Mouse (Mus musculus) limb, embryonic 12.5 days (tissue): Measurements from ENCODE around the gene Gm47189. TPM values are rescaled to one million over a fixed set of nuclear protein-coding genes. Genes with fewer than 3 reads are reported as not detected.
"Not testable (repeated sequence)": the region's sequence is repeated elsewhere in the genome, so short reads cannot be mapped to it uniquely, and the experiment has no call there.

ENCODE experiments used
- ATAC-seq: fragments of 200-750 bp; cut with Nextera tagmentation; 2 replicates; pipeline ENCODE4 v1.8.0; 2017; ENCODE audit warnings: low read depth, moderate TSS enrichment; ENCODE audit not compliant: insufficient number of reproducible peaks, insufficient read depth, low FRiP score, low TSS enrichment
- H3K27ac ChIP-seq: fragments of 300-500 bp; sonication (generic); 2 replicates; pipeline ENCODE4 v1.5.1; 2016; ENCODE audit warnings: mild to moderate bottlenecking, moderate library complexity
- H3K27me3 ChIP-seq: fragments of 300-500 bp; sonication (generic); 2 replicates; pipeline ENCODE4 v1.6.1; 2016; ENCODE audit warnings: mild to moderate bottlenecking, moderate library complexity
- H3K36me3 ChIP-seq: fragments of 300-500 bp; sonication (generic); 2 replicates; pipeline ENCODE4 v1.6.1; 2016; ENCODE audit warnings: mild to moderate bottlenecking, moderate library complexity
- H3K4me1 ChIP-seq: fragments of 300-500 bp; sonication (generic); replicated peaks from 2 replicates; pipeline ENCODE4 v1.6.1; 2016
- H3K4me2 ChIP-seq: fragments of 300-500 bp; sonication (generic); 2 replicates; pipeline ENCODE4 v1.6.1; 2016; ENCODE audit warnings: mild to moderate bottlenecking, moderate library complexity
- H3K4me3 ChIP-seq: fragments of 300-500 bp; sonication (generic); replicated peaks from 2 replicates; pipeline ENCODE4 v1.5.1; 2016; ENCODE audit warnings: mild to moderate bottlenecking
- H3K9ac ChIP-seq: fragments of 300-500 bp; sonication (generic); replicated peaks from 2 replicates; pipeline ENCODE4 v1.6.1; 2016; ENCODE audit warnings: mild to moderate bottlenecking, moderate library complexity
- H3K9me3 ChIP-seq: fragments of 300-500 bp; sonication (generic); 2 replicates; pipeline ENCODE4 v1.6.1; 2016; ENCODE audit warnings: mild to moderate bottlenecking, moderate library complexity
- WGBS: fragments of 180-500 bp; shearing (Covaris S2); methylation state at CpG from one replicate; pipeline ENCODE4 v1.1.7; 2016; 5-methylcytosine and 5-hydroxymethylcytosine counted together
- polyA plus RNA-seq: library from polyadenylated mRNA; unstranded; fragments of >200 nt; fragmentation: Nextera tagmentation; extraction: Ambion mirVana; gene quantifications from 2 replicates; pipeline ENCODE4 v1.2.1, GENCODE M21; 2016

Gm47189 gene
- not detected in 2 replicates for polyA plus RNA-seq

DNA sequence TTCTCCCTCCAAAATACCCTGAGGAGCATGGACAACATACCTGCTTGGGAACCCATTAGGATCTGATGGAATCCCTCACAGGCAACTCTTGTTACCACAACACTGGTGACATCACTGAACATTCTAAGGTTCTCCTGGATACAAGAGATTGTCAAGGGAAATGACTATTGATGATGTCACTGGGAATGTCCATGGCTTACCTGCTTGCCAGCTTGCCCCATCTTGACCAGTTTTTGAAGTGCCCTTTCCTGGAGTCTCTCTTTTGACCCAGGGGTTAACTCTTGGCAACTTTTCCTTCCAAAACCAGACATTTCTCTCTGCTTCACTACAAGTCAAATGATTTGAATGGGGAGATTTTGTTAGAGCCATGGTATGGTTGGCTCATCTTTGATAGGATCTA, at the start of gene Gm47189:
Gm47189 (minus strand) TSS at position 101 of the 400 bp plus-strand sequence.
- H3K27ac ChIP-seq, H3K4me2 ChIP-seq, ATAC-seq, H3K36me3 ChIP-seq, H3K4me3 ChIP-seq, H3K4me1 ChIP-seq, H3K9ac ChIP-seq, H3K27me3 ChIP-seq, H3K9me3 ChIP-seq: not testable (repeated sequence)

DNA sequence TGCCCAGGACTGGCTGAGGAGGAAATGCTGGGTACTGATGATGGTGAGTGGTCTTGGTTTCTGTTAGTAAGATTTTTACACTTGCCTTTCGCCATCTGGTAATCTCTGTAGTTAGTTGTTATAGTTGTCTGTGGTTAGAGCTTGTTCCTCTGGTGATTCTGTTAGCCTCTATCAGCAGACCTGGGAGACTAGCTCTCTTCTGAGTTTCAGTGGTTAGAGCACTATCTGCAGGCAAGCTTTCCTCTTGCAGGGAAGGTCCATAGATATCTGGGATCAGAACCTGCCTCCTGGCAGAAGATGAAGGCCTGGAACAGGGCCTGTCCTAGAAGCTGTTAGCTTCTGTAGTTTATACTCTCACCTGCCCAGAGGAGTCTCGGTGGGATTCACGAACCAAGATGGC, 16.3 kb downstream of the Gm47189 start:
- WGBS = 85% methylated on average over 3 of the region's 3 CpGs
- H3K9me3 ChIP-seq, H3K9ac ChIP-seq, H3K4me2 ChIP-seq, H3K36me3 ChIP-seq, H3K4me3 ChIP-seq, ATAC-seq, H3K4me1 ChIP-seq, H3K27me3 ChIP-seq, H3K27ac ChIP-seq: not testable (repeated sequence)

DNA sequence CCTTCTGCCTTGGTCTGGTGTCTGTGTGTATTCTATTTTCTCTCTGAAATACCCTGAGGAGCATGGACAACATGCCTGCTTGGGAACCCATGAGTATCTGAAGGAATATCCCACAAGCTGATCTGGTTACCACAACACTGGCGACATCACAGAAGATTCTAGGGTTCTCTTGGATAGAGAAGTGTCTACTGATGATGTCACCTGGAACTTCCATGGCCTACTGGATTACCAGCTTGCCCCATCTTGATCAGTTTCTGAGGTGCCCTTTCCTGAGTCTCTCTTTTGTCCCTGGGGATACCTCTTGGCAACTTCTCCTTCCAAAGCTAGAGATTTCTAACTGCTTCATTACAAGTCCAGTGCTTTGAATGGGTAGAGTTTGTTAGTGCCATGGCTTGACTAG, 21.7 kb downstream of the Gm47189 start, which contains the start of gene Gm7929:
Gm7929 (minus strand) TSS at position 101 of the 400 bp plus-strand sequence.
- H3K27ac ChIP-seq, H3K9ac ChIP-seq: not testable (repeated sequence)
- WGBS = 94% methylated on average over 1 of the region's 1 CpGs

DNA sequence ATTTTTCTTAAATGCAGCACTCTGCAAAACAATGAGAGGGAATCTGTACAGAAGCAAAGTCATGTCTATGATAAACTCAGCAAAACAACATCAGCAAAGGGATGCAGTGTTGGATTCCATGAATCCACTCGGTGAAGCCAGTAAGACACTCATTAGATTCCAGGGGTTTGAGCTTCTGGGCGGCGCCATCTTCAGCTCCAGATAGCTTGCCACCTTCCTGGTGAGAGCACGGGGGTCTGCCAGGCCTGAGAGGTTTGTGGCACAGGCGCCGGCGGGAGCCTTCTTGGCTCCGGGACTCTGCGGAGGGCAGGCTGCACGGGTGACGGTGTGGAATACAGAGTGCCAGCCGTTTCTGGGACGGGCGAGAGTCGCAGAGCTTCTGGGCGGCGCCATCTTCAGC, 48.8 kb downstream of the Gm47189 start:
- H3K4me1 ChIP-seq, H3K27me3 ChIP-seq, H3K27ac ChIP-seq, H3K36me3 ChIP-seq, H3K4me3 ChIP-seq, H3K9me3 ChIP-seq, ATAC-seq, H3K4me2 ChIP-seq, H3K9ac ChIP-seq: not testable (repeated sequence)
- whole genome bisulfite sequencing = 74% methylated on average over 17 of the region's 17 CpGs

More for the DNA sequence above, 21.7 kb downstream of the Gm47189 start, which contains the start of gene Gm7929:
- not testable (repeated sequence) for H3K4me2 ChIP-seq, H3K4me1 ChIP-seq, H3K27me3 ChIP-seq, H3K36me3 ChIP-seq, H3K4me3 ChIP-seq, ATAC-seq, H3K9me3 ChIP-seq

DNA sequence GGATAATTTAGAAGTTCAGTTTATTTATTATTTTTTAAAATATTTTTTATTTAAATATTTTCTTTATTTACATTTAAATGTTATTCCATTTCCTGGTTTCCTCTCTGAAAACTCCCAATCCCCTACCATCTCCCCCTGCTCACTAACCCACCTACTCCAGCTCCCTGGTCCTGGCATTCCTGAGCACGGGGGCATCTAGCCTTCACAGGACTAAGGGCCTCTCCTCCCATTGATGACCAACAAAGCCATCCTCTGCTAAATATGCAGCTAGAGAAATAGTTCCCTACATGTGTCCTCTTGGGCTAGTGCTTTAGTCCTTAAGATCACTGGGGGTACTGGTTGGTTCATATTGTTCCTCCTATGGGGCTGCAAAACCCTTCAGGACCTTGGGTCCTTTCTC, 55.1 kb downstream of the Gm47189 start:
- not testable (repeated sequence) for H3K36me3 ChIP-seq, H3K4me1 ChIP-seq, H3K9me3 ChIP-seq, H3K27ac ChIP-seq, ATAC-seq, H3K4me3 ChIP-seq, H3K9ac ChIP-seq, H3K4me2 ChIP-seq, H3K27me3 ChIP-seq
- WGBS = 87% methylated on average over 1 of the region's 1 CpGs

Other genes with a start within 250 kb of the Gm47189 start
- not detected in 2 replicates for gene Gm7970, start 216.9 kb downstream of the Gm47189 start, polyA plus RNA-seq
- not detected in 2 replicates for gene 1700049E17Rik2, start 199.2 kb downstream of the Gm47189 start, polyA plus RNA-seq
- gene Gm3072, start 147.8 kb downstream of the Gm47189 start, polyA plus RNA-seq = not detected in 2 replicates
- not detected in 2 replicates for gene Gm3676, start 126.0 kb downstream of the Gm47189 start, polyA plus RNA-seq
- gene Gm8068, start 70.6 kb downstream of the Gm47189 start, polyA plus RNA-seq = not detected in 2 replicates
- not detected in 2 replicates for gene Gm7929, start 21.8 kb downstream of the Gm47189 start, polyA plus RNA-seq
- gene Gm7980, start 134.8 kb upstream of the Gm47189 start, polyA plus RNA-seq = not detected in 2 replicates
- gene 1700049E17Rik1, start 152.5 kb upstream of the Gm47189 start, polyA plus RNA-seq = not detected in 2 replicates
- not detected in 2 replicates for gene 1700024B05Rik, start 171.6 kb upstream of the Gm47189 start, polyA plus RNA-seq
- gene Gm6401, start 195.5 kb upstream of the Gm47189 start, polyA plus RNA-seq = not detected in 2 replicates
- not detected in 2 replicates for gene Gm3543, start 210.9 kb upstream of the Gm47189 start, polyA plus RNA-seq